Mouse (Mus musculus) retina, embryonic 14.5 days (tissue): ENCODE measurements around the gene Fbxw8.

ENCODE experiments used
- DNase-seq: peaks from one replicate; pipeline ENCODE4 v3.0.0-alpha.2; 2015; ENCODE audit warnings: low spot score

Fbxw8 gene

GRCm38 (mm10) chr5:118015669-118016068 lies 139.6 kb downstream of the Fbxw8 start:
- DNase-seq = no peak

- no peak for DNase-seq
Observed at GRCm38 (mm10) chr5:118015028-118015427, 140.2 kb downstream of the Fbxw8 start.
